Mouse (Mus musculus): ENCODE results near the gene Rph3a. TPM values are rescaled to one million over a fixed set of nuclear protein-coding genes. Genes with fewer than 3 reads are reported as not detected.

Rph3a gene
- polyA plus RNA-seq, 1 experiment from 2014 or later: 7.7 TPM

DNA sequence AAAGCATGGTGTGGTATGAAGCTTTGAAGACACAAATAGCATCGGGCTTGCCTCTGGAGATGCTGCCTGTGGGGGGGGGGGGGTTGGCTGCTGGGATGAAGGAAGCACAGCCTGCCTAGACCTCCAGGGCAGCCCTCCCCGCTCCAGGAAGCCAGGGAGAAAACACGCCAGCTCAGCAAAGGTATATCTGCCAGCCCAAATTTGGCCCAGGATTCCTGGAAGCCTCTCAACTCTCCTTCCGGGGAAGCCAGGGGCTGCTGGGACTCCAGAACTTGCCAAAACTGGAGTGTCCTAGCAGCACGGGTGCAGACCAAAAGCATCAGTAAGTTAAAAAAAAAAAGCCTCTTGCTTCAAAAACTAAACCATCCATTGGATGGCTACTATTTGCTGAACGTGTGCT is 37.6 kb downstream of the Rph3a start:
- ATAC-seq: no peak
- Histone ChIP-seq H3K36me3 (ENCODE audit: poor library complexity, severe bottlenecking) (no peaks in the 10 kb centered on the region), H3K27me3 (0 out of 2 replicates have a peak, but pooled peaks cover 3% of the 10 kb centered on the region), H3K9ac (no peak overlapping the region), H3K27ac (no peak overlapping the region), H3K4me1 (peaks cover 8% of the 10 kb centered on the region), H3K9me3 (replicated peaks) (no peaks in the 10 kb centered on the region), H3K4me3 (no peak overlapping the region), H3K4me2 (no peak overlapping the region)
- 80% methylated on average over 6 of the region's 6 CpGs for WGBS

DNA sequence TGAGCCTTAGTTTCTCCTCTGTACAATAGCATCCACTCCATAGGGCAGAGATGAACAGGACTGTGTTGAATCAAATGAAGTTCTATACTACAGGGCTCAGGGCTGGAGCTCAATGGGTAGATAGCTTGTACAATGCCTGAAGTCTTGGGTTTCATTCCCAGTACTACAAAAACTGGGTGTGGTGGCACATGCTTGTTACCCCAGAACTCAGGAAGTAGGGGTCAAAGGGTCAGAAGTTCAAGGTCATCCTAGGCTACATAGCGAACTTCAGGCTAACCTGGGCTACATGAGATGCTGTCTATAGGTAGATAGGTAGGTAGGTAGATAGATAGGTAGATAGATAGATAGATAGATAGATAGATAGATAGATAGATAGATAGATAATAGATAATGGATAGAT is 38.6 kb downstream of the Rph3a start:
- H3K9ac ChIP-seq: no peak overlapping the region
- no peak for ATAC-seq
- no peak overlapping the region for H3K4me2 ChIP-seq
- H3K4me1 ChIP-seq: peaks cover 8% of the 10 kb centered on the region
- no peaks in the 10 kb centered on the region for H3K36me3 ChIP-seq (ENCODE audit: poor library complexity, severe bottlenecking)
- WGBS: 89% methylated on average over 1 of the region's 1 CpGs
- H3K27ac ChIP-seq: no peak overlapping the region
- no peaks in the 10 kb centered on the region for H3K9me3 ChIP-seq (replicated peaks)
- H3K4me3 ChIP-seq: no peak overlapping the region
- 0 out of 2 replicates have a peak, but pooled peaks cover 3% of the 10 kb centered on the region for H3K27me3 ChIP-seq

DNA sequence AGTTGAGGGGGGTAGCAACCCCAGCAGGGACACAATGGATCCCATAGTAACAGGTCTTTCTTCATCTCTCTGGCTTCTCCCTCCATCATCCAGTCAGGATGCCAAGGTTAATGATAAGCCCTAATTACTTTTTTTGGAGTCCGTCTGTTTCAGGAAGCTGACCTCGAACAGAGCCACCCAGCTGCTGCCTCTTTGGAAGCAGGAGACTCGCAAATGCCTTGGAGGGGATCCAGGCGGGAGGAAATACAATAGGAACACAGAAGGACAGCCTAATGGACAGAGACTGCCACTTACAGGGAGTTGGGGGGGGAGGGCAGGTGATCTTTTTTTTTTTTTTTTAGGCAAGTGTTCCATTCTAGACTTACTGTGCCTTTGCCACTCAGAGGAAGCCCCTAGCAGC is 40.2 kb downstream of the Rph3a start:
- WGBS: 12% methylated on average over 4 of the region's 4 CpGs
- no peak overlapping the region for H3K9ac ChIP-seq
- H3K4me3 ChIP-seq: no peak overlapping the region
- H3K4me2 ChIP-seq: no peak overlapping the region
- no peaks in the 10 kb centered on the region for H3K36me3 ChIP-seq (ENCODE audit: poor library complexity, severe bottlenecking)
- H3K27ac ChIP-seq: no peak overlapping the region
- H3K9me3 ChIP-seq (replicated peaks): no peaks in the 10 kb centered on the region
- H3K4me1 ChIP-seq: peaks cover 8% of the 10 kb centered on the region
- H3K27me3 ChIP-seq: 0 out of 2 replicates have a peak, but pooled peaks cover 1% of the 10 kb centered on the region
- no peak for ATAC-seq

DNA sequence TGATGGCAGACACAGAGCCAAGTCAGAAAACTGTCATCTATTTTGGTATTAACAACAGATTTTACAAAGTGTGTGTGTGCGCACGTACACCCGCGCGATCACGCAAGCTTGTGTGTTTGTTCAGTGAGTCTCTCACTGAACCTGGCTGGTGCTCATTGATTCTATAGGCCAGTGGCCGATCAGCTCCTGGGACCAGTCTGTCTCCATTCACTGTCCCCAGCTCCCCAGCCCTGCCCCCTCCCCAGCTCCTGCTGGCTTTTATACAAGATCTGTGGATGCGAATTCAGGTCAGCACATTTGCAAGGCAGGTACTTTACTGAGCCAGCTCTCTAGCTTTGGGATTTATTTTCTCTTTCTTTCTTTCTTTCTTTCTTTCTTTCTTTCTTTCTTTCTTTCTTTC is 41.1 kb downstream of the Rph3a start:
- no peak overlapping the region for H3K4me2 ChIP-seq
- H3K4me1 ChIP-seq: peaks cover 8% of the 10 kb centered on the region
- H3K27me3 ChIP-seq: no peaks in the 10 kb centered on the region
- no peaks in the 10 kb centered on the region for H3K9me3 ChIP-seq (replicated peaks)
- H3K9ac ChIP-seq: no peak overlapping the region
- WGBS: 83% methylated on average over 8 of the region's 8 CpGs
- H3K4me3 ChIP-seq: no peak overlapping the region
- no peak for ATAC-seq
- no peaks in the 10 kb centered on the region for H3K36me3 ChIP-seq (ENCODE audit: poor library complexity, severe bottlenecking)
- H3K27ac ChIP-seq: no peak overlapping the region

DNA sequence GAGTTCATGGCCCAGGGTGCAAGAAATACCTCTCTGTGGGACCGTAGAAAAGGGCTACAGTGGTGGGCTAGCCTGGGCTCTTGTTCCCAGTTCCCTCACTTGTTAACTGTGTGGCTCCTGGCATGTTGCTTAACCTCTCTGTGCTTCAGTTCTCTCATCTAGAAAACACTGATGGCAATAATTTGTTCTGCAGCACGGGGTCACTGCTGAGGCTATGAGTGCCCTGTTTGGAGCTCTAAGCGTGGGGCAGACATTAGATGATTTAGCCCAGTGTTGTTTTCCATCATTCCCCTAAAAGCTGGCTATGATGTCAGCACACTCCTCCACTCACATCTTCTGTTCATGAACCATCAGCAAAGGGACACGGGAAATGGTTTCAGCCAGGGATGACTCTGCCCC is 41.8 kb downstream of the Rph3a start:
- Histone ChIP-seq H3K27me3 (no peaks in the 10 kb centered on the region), H3K9me3 (replicated peaks) (no peaks in the 10 kb centered on the region), H3K36me3 (ENCODE audit: poor library complexity, severe bottlenecking) (no peaks in the 10 kb centered on the region), H3K4me2 (no peak overlapping the region), H3K4me3 (no peak overlapping the region), H3K4me1 (peaks cover 8% of the 10 kb centered on the region), H3K27ac (no peak overlapping the region), H3K9ac (no peak overlapping the region)
- no peak for ATAC-seq
- 71% methylated on average over 4 of the region's 4 CpGs for WGBS

DNA sequence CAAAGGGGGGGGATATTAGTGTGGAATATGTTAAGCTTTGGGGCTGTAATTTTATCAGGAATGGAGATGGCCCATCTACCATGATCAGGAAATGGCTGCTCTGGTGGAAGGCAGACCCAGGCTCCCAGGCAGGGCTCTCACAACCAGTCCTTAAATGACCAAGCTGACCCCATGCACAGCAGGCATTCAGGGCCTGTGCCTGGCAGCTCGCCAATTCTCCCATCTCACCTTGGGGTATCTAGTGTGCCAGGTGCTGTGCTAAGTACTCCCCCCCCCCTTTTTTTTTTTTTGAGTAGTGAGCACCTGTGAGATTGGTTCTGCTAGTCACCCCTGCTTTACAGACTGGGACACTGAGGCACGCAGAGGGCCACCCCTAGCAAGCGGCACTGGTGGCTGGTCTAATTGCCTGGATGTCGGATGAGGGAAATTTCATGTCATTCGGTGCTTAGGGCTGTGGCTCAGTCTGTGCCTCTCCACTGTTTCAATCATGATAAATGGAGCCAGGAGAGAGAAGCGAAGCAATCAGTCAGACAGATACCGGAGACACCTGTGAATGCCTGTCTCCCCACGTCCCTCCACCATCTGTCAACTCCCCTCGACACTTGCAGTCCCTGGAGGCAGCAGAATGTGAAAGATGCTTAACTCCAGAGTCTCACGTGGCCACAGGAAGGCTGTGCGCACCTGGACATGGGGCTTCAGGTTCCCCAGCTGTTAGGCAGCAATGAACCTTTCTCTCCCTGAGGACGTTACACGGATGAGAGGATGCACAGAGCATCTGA is 42.3 kb downstream of the Rph3a start:
- no peaks in the 10 kb centered on the region for H3K36me3 ChIP-seq (ENCODE audit: poor library complexity, severe bottlenecking)
- no peak overlapping the region for H3K9ac ChIP-seq
- H3K9me3 ChIP-seq (replicated peaks): no peaks in the 10 kb centered on the region
- H3K27me3 ChIP-seq: no peaks in the 10 kb centered on the region
- WGBS: 81% methylated on average over 13 of the region's 13 CpGs
- no peak for ATAC-seq
- H3K4me2 ChIP-seq: no peak overlapping the region
- H3K4me3 ChIP-seq: no peak overlapping the region
- peaks cover 8% of the 10 kb centered on the region for H3K4me1 ChIP-seq
- H3K27ac ChIP-seq: no peak overlapping the region

DNA sequence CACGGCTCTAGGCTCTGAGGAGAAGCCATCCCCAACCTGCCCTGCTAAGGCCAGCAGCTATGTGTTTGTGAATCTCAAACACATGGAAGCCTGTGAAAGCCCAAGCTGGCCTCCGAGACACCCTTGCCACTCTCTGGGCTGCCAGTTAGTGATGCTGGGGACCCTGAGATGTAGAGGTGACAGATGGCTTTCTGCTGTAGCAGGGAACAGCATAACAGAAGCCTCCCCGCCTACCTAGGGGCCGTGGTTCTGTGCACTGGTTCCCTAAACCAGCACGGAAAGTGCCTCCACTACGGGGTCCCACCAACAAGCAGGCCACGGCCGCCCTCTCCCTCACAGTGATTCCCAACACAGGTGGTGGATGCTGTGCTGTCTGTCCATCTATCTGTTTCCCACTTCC is 43.0 kb downstream of the Rph3a start:
- Histone ChIP-seq H3K4me1 (peaks cover 8% of the 10 kb centered on the region), H3K9me3 (replicated peaks) (no peaks in the 10 kb centered on the region), H3K9ac (no peak overlapping the region), H3K36me3 (ENCODE audit: poor library complexity, severe bottlenecking) (no peaks in the 10 kb centered on the region), H3K4me2 (no peak overlapping the region), H3K27ac (no peak overlapping the region), H3K27me3 (no peaks in the 10 kb centered on the region), H3K4me3 (no peak overlapping the region)
- 86% methylated on average over 8 of the region's 8 CpGs for WGBS
- no peak for ATAC-seq

DNA sequence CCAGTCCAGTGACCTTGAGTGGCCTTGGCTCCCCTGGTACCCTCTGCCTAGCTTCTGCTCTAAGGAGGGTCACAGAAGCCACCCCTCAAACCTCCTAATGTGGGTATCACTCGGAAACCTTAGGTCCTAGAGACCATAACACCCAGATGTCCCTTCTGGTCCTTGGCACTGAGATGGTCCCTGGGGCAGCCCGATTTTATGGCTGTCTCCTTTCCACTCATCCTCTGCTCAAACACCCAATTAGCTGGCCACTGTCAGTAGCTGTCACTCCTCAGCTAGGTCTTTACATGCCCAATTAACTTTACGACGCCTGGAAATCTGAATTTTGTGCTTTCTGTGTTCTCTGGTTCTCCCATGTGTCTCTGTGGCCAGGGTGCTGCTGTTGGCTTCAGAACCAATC is 43.7 kb downstream of the Rph3a start:
- H3K27ac ChIP-seq: no peak overlapping the region
- H3K4me1 ChIP-seq: peaks cover 8% of the 10 kb centered on the region
- no peak overlapping the region for H3K9ac ChIP-seq
- no peak overlapping the region for H3K4me2 ChIP-seq
- no peak for ATAC-seq
- WGBS: 80% methylated on average over 4 of the region's 4 CpGs
- H3K9me3 ChIP-seq (replicated peaks): no peaks in the 10 kb centered on the region
- H3K27me3 ChIP-seq: no peaks in the 10 kb centered on the region
- no peaks in the 10 kb centered on the region for H3K36me3 ChIP-seq (ENCODE audit: poor library complexity, severe bottlenecking)
- no peak overlapping the region for H3K4me3 ChIP-seq

DNA sequence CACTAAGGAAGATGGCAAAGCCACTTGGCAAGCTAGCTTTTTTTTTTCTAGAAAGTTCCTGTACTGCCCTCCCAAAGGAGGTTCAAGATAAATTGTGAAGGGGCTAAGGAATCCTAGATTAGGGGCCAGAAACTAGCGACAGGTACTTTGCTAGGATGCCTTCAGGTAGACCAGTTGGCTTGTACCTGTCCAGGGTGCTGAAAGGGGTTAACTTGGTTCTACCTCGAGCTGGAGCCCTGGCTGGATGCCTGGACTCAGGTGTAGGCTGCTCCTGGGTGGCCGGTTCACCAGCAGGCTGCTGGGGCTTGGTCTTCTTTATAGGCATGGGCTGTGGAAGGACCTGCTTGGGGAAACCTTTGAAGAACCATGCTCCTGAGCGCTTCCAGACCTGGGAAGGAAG is 48.9 kb downstream of the Rph3a start:
- no peaks in the 10 kb centered on the region for H3K27me3 ChIP-seq
- ATAC-seq: no peak
- no peaks in the 10 kb centered on the region for H3K9me3 ChIP-seq (replicated peaks)
- H3K4me3 ChIP-seq: no peak overlapping the region
- WGBS: 64% methylated on average over 4 of the region's 4 CpGs
- H3K4me1 ChIP-seq: no peaks in the 10 kb centered on the region
- H3K9ac ChIP-seq: no peak overlapping the region
- no peaks in the 10 kb centered on the region for H3K36me3 ChIP-seq (ENCODE audit: poor library complexity, severe bottlenecking)
- no peak overlapping the region for H3K4me2 ChIP-seq
- no peak overlapping the region for H3K27ac ChIP-seq

DNA sequence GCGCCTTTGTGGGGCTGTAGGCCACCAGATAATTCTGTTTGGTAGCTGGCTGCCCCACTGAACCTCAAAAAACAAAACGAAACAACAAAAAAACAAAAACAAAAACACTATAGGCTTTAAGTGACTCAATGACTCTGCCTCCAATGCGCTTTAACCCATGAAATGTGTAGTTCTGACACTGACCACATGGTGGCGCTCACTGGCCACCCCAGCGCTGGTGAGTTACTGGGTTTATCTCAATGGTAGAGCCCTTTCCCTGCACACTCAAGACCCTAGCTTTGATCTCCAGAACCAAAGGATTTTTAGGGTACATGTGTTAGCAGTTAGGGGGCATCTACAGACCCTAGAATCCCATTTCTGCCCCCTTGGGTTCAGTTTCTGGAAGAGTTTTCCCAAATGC is 55.9 kb downstream of the Rph3a start:
- WGBS: 17% methylated on average over 5 of the region's 5 CpGs
- Histone ChIP-seq H3K9ac (no peak overlapping the region), H3K27ac (no peak overlapping the region), H3K4me1 (no peaks in the 10 kb centered on the region), H3K36me3 (ENCODE audit: poor library complexity, severe bottlenecking) (no peaks in the 10 kb centered on the region), H3K27me3 (peaks cover 9% of the 10 kb centered on the region; the same call in 1 of the 2 replicates), H3K4me3 (no peak overlapping the region), H3K9me3 (replicated peaks) (no peaks in the 10 kb centered on the region), H3K4me2 (no peak overlapping the region)
- ATAC-seq: 0 out of 2 replicates have a peak, but pooled peaks have one; percentile 33

DNA sequence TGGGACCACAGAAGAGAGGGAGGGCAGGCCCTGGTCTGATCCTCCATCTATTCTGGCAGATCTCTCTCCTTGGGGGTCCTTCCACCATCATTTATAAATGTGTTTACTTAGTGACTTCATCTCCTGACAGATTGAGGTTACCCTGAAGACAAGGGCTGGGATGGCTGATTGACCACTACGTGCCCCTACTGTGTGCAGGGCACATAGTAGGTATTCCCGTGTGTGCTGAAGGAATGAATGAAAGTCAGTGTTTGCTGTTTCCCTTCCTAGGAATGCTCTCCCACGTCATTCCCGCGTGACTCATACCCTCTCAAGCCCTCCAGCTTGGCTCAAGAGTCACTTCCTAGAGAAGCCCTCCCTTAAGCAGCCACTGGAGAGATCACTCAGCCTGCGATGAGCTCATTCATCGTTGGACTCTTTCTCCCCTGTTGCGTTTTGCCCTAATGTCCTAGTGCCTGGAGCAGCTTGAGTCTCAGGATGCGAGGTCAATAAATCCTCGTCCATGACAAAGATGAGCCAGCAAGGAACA is 57.6 kb downstream of the Rph3a start:
- 78% methylated on average over 10 of the region's 10 CpGs for WGBS
- H3K4me3 ChIP-seq: no peak overlapping the region
- H3K9me3 ChIP-seq (replicated peaks): no peaks in the 10 kb centered on the region
- no peak overlapping the region for H3K27ac ChIP-seq
- no peaks in the 10 kb centered on the region for H3K36me3 ChIP-seq (ENCODE audit: poor library complexity, severe bottlenecking)
- no peak for ATAC-seq
- H3K27me3 ChIP-seq: peaks cover 9% of the 10 kb centered on the region; the same call in 1 of the 2 replicates
- H3K4me1 ChIP-seq: no peaks in the 10 kb centered on the region
- H3K4me2 ChIP-seq: no peak overlapping the region
- no peak overlapping the region for H3K9ac ChIP-seq

DNA sequence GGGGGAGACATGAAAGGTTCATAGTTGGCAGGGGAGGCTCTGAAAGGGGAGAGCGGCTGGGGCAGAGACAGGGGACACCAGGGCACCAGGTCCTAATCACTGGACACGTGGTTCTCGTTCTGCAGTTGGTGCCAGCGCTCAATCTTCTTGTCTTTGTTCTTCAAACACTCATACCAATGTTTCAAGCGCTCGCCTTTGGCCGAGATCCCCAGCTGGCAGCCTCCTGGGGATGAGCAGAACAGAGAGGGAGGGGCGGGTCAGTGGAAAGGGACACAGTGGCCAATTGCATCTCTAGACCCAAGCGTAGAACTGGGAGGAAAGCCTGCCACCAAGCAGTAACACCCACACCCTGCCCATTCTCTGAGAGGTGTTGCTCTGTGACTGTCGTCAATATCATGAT is 67.8 kb downstream of the Rph3a start:
- Histone ChIP-seq H3K4me1 (0 out of 2 replicates have a peak, but pooled peaks cover 6% of the 10 kb centered on the region), H3K27me3 (no peaks in the 10 kb centered on the region), H3K9me3 (replicated peaks) (no peaks in the 10 kb centered on the region), H3K36me3 (ENCODE audit: poor library complexity, severe bottlenecking) (no peaks in the 10 kb centered on the region), H3K4me3 (no peak overlapping the region), H3K9ac (no peak overlapping the region), H3K27ac (no peak overlapping the region), H3K4me2 (no peak overlapping the region)
- 71% methylated on average over 10 of the region's 10 CpGs for WGBS
- ATAC-seq: no peak

DNA sequence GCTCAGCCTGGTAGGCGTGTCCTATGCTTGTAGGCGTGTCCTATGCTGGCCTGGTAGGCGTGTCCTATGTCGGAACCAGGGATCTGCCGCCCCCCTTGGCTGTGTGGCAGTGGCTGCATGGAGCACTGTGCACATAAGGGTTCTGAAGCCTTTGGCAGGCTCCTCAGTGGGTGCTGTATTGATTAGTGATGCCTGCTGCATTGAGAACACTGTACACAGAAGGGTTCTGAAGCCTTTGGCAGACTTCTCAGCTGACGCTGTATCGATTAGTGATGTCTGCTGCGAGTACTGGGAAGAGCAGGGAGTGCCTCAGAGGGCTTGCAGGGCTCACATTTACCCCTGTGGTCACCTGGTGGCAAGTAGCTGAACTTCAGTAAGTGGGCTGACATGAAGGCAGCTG is 71.3 kb downstream of the Rph3a start:
- ATAC-seq: no peak
- no peak overlapping the region for H3K27ac ChIP-seq
- H3K36me3 ChIP-seq (ENCODE audit: poor library complexity, severe bottlenecking): no peaks in the 10 kb centered on the region
- no peaks in the 10 kb centered on the region for H3K27me3 ChIP-seq
- no peak overlapping the region for H3K4me2 ChIP-seq
- H3K9ac ChIP-seq: no peak overlapping the region
- H3K4me3 ChIP-seq: no peak overlapping the region
- no peaks in the 10 kb centered on the region for H3K9me3 ChIP-seq (replicated peaks)
- WGBS: 57% methylated on average over 8 of the region's 8 CpGs
- no peaks in the 10 kb centered on the region for H3K4me1 ChIP-seq
